Mouse (Mus musculus): ENCODE measurements around the gene Pth2. TPM values are rescaled to one million over a fixed set of nuclear protein-coding genes. Genes with fewer than 3 reads are reported as not detected.
A peak's percentile ranks its signal among the peaks of the same experiment; 100 is the strongest.
"Not testable (repeated sequence)": the region's sequence is repeated elsewhere in the genome, so short reads cannot be mapped to it uniquely, and the experiment has no call there.

The Pth2 gene
- total RNA-seq, 2 experiments from 2014 or later: not detected

DNA sequence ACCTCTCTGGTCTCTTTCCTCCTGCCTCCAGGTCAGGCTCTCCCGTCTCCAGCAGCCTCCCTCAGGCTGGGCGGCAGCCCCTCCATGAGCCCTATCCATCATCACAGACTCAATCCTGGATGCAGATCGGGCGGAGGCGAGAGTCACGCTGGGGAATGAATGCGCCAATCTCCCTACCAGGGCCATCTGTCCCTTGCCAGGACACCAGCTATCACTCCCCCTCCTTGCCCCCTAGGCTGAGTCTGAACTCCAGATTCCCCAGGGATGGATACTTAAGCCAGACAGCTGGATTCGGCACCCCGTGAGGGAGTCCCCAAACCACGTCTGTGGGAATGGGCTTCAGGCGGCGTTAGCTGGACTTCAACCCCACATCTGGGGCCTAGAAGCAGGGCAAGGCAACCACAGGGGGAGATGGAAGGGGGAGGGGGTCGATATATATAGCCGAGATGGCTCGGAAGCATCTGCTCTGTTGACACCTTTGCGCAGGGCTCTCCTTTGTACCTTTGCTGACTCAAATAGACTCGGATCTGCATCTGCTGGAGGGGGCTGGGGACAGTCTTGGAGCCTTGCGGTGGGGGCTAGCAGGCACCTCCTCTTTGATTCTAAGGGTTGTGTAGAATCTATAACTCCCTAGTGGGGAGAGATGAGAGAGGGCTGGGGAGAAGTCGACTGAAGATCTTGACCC lies 12.9 kb upstream of the Pth2 start:
- no peak for ATAC-seq (replicated peaks; ENCODE audit: low FRiP score, poor library complexity, severe bottlenecking)

DNA sequence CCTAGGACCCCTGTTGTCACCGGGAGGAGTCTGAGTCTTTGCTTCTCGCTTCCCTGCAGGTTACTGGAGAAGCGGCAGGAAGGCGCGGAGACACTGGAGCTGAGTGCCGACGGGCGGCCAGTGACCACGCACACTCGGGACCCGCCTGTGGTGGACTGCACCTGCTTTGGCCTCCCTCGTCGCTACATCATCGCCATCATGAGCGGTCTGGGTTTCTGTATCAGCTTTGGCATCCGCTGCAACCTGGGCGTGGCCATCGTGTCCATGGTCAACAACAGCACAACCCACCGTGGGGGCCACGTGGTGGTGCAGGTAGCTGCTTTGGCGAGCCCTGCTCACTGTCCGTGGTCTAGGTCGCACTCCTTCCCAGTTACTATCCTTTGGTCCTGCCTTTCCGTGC lies 12.1 kb upstream of the Pth2 start:
- no peak for ATAC-seq (replicated peaks; ENCODE audit: low FRiP score, poor library complexity, severe bottlenecking)

DNA sequence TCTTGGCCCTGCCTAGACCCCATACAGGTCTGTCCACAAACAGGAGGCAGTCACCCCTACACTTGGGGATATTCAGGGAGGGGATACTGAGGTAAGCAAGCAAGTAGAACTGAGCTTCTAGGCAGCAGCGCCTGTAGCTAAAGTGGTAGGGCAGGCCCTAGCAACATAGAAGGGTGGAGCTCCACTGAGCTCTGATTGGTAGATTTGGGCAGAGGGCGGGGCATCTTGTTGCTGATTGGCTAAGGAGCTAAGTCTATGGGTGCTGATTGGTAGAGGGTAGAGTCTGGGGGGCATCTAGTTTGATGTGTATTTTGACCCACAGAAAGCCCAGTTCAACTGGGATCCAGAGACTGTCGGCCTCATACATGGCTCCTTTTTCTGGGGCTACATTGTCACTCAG lies 11.3 kb upstream of the Pth2 start:
- ATAC-seq (replicated peaks; ENCODE audit: low FRiP score, poor library complexity, severe bottlenecking): no peak

DNA sequence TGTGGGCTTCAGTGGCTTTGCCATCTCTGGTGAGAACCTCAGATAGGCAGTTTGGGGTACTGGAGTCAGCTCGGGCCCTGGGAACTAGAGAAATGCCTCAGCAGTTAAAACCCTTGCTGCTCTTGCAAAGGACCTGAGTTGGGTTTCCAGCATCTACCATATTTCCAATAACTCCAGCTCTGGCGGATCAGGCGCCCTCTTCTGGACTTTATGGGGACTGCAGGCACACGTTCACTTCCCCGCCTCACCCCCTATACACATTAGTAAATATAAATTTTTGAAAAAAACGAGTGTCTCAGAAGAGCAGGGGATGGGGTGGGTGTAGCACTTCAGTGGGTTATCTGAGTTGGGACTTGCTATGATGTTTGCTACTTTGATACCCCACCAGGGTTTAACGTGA lies 7.8 kb upstream of the Pth2 start:
- ATAC-seq (replicated peaks; ENCODE audit: low FRiP score, poor library complexity, severe bottlenecking): peak; percentile 59

DNA sequence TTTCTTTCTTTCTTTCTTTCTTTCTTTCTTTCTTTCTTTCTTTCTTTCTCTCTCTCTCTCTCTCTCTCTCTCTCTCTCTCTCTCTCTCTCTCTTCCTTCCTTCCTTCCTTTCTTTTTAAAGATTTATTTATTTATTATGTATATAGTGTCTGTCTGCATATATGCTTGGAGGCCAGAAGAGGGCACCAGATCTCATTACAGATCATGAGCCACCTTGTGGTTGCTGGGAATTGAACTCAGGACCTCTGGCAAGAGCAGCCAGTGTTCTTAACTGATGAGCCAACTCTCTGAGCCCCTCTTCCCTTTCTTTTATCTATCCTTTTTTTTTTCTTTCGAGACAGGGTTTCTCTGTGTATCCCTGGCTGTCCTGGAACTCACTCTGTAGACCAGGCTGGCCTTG lies 7.0 kb upstream of the Pth2 start:
- ATAC-seq (replicated peaks; ENCODE audit: low FRiP score, poor library complexity, severe bottlenecking): not testable (repeated sequence)

DNA sequence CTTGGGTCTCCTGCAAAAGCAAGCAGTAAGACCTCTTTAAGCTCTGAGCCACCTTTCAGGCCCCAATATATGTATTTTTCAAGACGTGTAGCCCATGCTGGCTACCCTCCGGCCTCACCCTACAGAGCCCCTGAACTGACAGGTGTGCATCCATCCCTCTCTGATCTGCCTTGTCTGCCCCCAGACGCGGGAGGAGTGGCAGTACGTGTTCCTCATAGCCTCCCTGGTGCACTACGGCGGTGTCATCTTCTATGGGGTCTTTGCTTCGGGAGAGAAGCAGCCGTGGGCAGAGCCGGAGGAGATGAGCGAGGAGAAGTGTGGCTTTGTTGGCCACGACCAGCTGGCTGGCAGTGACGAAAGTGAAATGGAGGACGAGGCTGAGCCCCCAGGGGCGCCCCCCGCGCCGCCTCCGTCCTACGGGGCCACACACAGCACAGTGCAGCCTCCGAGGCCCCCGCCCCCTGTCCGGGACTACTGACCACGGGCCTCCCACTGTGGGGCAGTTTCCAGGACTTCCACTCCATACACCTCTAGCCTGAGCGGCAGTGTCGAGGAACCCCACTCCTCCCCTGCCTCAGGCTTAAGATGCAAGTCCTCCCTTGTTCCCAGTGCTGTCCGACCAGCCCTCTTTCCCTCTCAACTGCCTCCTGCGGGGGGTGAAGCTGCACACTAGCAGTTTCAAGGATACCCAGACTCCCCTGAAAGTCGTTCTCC lies 6.1 kb upstream of the Pth2 start:
- ATAC-seq (replicated peaks; ENCODE audit: low FRiP score, poor library complexity, severe bottlenecking): no peak

DNA sequence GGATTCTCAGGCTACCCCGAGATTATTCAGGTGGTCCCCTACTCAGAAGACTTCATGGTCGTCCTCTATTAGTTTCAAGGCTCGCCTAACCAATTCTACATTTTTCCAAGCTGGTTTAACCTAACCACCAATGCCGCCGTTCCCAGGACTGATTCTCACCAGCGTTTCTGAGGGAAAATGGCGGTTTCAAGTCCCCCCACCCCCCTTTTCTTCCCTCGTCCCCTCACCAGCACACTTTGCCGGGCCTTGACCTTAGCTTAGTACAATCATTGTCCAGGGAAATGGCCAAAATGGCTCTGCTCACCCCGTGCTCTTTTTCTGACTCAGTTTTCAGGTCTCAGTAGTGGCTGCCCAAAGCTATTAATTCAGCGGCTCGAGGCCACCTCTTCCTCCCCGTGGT lies 5.4 kb upstream of the Pth2 start:
- ATAC-seq (replicated peaks; ENCODE audit: low FRiP score, poor library complexity, severe bottlenecking): no peak

DNA sequence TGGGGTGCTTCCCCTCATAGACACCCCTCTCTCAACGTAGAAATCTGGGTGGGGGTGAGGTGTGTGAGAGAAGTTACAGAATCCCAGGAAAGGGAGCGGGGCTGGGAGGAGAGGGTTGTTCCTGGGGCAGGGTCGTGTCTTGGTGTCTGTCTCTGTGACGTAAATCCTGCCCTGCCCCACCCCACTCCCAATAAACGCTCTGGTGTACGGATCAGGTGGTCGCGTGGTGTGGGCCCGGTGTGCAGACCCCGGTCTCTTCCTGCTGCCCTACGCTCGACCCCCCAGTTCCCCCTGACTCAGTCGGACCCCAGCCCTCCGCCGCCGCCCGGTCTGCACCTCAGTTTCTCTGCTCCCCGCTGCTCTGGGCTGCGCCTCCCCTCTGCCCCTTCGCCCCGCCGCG lies 4.9 kb upstream of the Pth2 start:
- no peak for ATAC-seq (replicated peaks; ENCODE audit: low FRiP score, poor library complexity, severe bottlenecking)

DNA sequence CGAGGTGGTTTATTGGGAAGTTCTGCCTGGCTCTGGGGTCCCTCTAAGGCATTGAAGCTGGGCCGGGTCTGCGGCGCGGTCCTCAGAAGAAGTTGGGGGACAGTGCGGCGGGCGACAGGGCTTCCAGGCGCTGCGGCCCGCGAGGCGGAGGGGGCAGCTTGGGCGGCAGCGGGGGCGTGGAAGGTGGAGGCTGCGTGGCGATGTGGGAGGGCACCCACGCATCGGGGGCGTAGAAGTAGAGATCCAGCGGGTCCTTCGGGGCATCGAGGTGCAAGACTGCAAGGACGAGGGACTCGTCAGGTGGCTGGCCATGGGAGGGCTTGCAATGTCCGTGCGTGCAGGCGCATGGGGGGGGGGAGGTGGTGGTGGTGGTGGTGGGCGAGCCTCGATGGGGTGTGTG lies 4.4 kb upstream of the Pth2 start:
- ATAC-seq (replicated peaks; ENCODE audit: low FRiP score, poor library complexity, severe bottlenecking): no peak

DNA sequence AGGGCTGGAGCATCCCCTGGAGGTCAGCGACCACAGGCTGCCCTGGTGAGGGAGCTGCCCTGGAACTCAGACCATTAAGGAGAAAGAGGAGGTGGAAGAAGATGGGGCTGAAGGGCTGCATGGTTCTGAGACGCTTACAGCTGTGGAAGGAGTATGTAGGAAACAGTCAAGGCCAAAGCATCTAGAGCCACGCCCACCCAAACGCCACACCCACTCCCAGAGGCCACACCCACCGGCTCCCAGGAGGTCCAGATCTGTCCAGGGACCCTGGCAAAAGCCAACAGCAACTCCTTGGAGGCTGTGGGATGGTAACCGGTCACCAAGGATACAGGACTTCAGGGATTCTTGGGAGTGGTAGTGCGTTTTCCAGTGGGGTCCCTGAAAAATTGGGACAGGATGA lies 2.2 kb upstream of the Pth2 start:
- no peak for ATAC-seq (replicated peaks; ENCODE audit: low FRiP score, poor library complexity, severe bottlenecking)

DNA sequence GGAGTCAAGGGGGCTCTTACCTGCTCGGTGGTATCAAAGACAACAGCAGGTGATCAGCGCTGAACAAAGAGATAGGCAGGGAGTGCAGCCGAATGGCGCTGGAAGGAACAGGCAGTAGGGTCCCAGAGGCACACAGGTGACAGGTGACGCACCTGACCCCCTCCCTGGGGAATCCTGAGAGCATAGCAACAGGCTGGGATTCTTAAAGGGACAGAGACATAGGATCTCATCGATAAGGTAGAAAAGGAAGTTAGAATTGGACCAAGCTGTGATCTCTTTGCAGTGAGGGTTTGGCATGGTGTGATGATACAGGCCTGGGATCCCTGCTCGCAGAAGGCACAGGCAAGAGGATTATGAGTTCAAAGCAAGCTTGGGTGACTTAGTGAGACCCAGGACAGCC lies 1.3 kb upstream of the Pth2 start, which contains the start of gene Gfy:
Gene Gfy (minus strand): TSS at position 101 of the 400 bp plus-strand sequence.
- ATAC-seq (replicated peaks; ENCODE audit: low FRiP score, poor library complexity, severe bottlenecking): no peak

DNA sequence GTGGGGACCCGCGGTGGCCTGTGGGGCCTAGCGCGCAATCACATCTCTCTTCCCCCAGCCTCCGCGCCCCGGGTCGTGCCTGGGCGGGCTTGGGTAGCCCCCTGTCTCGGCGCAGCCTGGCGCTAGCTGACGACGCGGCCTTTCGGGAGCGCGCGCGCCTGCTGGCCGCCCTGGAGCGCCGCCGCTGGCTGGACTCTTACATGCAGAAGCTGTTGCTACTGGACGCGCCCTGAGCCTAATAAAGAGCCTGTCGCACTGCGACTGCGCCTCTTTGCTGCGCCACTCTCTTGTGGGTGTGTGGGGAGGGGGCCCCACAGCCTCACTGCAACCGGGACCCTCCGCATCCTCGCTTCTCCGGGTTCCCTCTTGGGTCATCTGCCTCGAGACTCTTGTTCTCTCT lies 745 bp downstream of the Pth2 start:
- peak; percentile 21; the same call in 1 of the 2 replicates for ATAC-seq (replicated peaks; ENCODE audit: low FRiP score, poor library complexity, severe bottlenecking)

DNA sequence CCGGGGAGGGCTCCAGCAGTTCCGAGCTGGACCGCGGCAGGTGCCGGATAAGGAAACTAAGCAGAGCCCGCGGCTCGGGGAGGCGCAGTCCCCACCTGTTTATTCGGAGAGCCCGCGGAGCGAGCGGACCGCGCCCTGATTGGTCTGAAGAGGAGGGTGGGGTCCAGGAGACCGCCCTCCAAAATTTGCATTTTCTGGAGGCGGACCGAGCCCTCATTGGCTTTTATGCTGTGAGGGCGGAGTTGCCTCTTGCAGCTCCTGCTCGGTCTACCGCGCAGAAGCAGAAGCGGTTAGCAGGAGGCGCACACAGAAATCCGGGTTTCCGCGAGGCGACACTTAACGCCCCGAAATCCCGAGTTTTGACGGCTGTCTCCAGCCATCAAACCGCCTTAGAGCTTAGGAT lies 1.4 kb downstream of the Pth2 start:
- ATAC-seq (replicated peaks; ENCODE audit: low FRiP score, poor library complexity, severe bottlenecking): peak; percentile 93

DNA sequence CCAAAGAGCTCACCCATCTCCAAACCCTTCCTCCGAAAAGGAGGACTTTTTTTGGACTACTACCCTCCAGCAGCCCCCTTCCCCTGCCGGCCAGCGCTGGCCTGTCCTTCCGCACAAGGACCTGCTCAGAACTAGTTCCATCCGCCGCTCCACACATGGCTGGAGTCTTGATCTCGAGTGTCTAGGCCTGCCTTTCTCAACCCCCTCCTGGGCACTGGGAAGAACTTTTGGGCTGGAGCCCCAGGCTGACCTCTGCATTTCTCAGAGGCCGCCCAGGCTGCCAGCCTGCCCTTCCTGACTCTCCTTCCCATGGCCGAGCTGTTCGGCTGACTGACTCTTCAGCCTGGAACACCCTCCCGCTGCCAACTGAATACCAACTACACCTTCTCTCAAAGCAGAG lies 1.8 kb downstream of the Pth2 start:
- 0 out of 2 replicates have a peak, but pooled peaks have one; percentile 1 for ATAC-seq (replicated peaks; ENCODE audit: low FRiP score, poor library complexity, severe bottlenecking)

DNA sequence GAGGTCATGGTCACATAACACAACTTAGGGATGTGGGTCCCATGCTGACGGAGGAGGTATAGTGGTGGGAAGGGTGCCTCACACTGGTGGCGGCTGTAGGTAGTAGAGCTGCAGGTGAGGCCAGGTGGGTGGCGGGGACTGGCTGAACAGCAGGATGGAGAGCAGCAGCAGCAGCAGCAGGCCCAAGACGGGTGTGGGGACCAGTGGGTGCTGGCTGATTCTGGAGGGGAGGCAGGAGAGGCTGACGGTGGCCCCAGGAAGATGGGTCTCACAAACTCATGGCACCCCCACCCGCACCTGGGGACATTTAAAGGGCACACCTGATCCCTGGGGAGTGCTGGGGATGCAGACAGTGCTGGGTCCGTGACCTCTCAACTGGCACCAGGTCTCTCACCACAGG lies 2.9 kb downstream of the Pth2 start:
- ATAC-seq (replicated peaks; ENCODE audit: low FRiP score, poor library complexity, severe bottlenecking): no peak

DNA sequence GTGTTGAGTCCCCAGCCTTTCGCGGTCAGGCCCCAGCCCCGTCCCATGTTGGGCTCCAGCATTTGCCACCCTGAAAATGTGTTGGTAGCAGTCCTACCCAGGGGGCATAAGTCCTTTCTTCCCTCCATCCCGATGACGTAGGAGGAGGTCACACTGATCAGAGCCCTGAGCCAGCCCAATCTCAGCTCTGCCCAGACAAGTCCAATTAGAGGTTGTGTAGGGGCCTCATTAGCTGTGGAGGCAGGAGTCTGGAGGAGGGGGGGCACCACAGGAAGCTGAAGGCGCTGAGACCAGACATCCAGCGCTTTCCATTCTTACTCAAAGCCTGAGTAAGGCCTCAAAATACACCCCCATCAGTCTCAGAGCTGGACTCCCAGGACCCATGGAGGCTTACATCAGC lies 5.1 kb downstream of the Pth2 start:
- no peak for ATAC-seq (replicated peaks; ENCODE audit: low FRiP score, poor library complexity, severe bottlenecking)

DNA sequence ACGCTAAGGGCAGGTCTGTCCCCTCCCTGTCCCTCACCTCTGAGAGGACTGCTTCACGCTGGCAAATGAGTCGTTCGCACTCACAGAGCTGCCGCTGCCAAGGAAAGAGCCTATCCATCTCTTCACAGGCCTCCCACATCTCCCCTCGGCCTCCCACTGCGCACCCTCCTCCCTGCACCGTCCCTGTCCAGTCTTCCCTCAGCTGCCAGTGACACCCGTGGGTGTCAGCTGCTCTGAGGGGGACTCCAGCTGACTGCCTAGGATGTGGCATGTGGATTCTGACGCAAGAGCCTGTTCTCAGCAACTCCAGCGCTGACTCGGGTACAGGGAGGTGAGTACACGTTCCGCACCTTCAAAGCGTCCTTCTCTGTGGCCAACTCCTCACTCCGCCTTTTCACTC lies 8.8 kb downstream of the Pth2 start:
- no peak for ATAC-seq (replicated peaks; ENCODE audit: low FRiP score, poor library complexity, severe bottlenecking)

DNA sequence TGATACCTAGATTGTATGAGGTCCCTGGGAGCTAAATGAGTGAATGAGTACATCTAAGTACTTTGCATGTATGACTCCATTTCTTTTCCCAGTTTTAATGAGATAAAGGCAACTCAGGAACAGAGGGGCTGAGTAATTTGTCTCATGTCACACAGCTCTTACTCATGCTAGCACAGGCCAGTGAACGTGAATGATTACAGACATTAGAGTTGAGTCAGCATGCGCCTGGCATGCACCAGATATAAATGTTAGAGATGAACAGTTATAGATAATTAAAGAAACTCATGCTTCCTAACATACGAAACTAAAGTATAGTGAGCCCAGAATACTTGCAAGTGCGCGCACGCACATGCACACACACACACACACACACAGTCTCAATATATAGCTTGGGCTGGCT lies 9.4 kb downstream of the Pth2 start:
- 0 out of 2 replicates have a peak, but pooled peaks have one; percentile 12 for ATAC-seq (replicated peaks; ENCODE audit: low FRiP score, poor library complexity, severe bottlenecking)

DNA sequence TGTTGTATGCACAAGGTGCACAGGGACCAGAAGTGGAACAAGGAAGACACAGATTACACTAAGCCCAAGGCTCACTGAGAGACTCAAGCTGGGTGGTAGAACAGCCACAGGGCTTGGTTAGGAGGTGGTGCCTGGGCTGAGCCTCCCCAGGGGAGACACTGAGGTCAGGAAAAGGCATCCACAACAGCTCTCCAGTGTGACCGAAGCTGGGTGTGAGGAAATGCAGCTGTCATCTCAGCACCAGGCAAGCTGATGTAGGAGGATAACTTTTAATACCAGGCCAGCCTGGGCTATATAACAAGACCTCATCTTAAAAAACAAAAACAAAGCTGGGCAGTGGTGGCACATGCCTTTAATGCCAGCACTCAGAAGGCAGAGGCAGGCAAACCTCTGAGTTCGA lies 10.4 kb downstream of the Pth2 start:
- no peak for ATAC-seq (replicated peaks; ENCODE audit: low FRiP score, poor library complexity, severe bottlenecking)

DNA sequence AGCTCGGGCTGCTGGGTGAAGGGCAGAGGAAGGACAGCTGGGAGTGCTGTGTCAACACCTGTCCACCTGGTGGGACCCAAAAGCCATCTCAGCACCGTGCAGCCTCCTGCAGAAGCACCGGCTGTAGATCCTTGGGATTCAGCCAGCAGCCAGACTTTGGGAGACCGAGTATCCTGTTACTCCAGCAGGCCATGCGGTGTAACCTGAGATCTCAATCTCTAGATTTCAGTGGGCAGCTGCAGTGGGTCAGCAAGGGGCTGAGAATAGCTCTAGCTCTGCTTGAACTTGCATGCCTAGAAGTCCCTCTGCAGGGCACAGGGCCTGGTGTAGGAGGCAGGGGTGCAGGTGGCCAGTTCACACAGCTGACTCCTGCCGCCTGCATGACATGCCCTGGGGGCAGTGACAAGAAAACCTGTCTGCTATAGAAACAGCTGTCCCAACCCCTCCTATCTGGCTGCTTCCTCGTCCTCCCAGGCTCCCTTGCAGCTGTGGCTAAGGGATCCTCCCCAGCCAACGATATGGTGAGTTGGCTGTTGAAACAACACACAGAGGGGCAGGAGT lies 11.1 kb downstream of the Pth2 start:
- no peak for ATAC-seq (replicated peaks; ENCODE audit: low FRiP score, poor library complexity, severe bottlenecking)

DNA sequence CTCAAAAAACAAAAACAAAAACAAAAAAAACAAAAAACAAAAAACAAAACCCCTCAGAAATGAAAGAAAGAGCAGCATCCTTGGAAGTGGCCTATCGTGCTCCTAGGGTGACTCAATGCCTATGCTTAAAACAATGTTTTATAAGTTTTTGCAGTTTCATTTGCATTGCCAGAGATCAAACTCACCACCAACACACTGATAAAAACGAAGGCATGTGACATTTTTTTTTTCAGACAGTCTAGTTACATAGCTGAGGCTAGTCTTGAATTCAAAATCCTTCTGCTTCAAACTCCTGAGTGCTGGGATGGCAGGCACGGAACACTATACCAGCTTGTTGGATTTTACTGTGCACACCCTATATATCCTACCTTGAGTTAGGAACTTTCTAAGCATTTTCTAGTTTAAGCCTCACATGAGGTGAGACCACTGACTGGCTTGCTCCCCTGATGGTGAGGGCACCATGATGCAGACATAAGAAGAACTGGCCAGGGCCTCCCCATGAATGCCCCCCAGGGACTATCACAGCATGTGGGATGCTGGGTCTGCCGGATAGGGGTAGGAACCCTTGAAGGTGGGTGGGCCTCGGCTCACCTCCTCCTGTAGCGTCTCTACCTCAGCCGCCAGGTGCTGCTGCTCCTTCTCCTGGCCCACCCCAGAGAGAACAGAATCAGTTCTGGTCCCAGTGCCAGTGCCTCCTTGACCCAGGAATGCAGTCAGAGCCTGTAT lies 12.0 kb downstream of the Pth2 start:
- no peak for ATAC-seq (replicated peaks; ENCODE audit: low FRiP score, poor library complexity, severe bottlenecking)
